Mouse (Mus musculus): Measurements from ENCODE around the gene Lrpprc. TPM values are rescaled to one million over a fixed set of nuclear protein-coding genes. Genes with fewer than 3 reads are reported as not detected.

Gene Lrpprc
- polyA plus RNA-seq, 1 experiment: 19.3 TPM

GRCm38 (mm10) chr17:84790043-84790442 is 546 bp downstream of the Lrpprc start:
- TF ChIP-seq MYOD1 (IDR thresholded peaks at IDR 0.05; ENCODE audit: control insufficient read depth, insufficient read length, low read depth) (no peak), MYOG (IDR thresholded peaks at IDR 0.05; ENCODE audit: control insufficient read depth, extremely low read depth, insufficient read length) (no peak), CTCF (IDR thresholded peaks at IDR 0.05; ENCODE audit: control insufficient read depth, insufficient read depth, insufficient read length) (no peak), CEBPB (IDR thresholded peaks at IDR 0.05; ENCODE audit: low read depth) (no peak), FOSL1 (IDR thresholded peaks at IDR 0.05; ENCODE audit: insufficient read depth, low read length, poor library complexity, severe bottlenecking) (no peak), USF1 (IDR thresholded peaks at IDR 0.05; ENCODE audit: low read depth) (no peak), MAX (IDR thresholded peaks at IDR 0.05) (no peak)
- Histone ChIP-seq H3K79me2 (ENCODE audit: control insufficient read depth, insufficient read depth) (peaks cover 54% of the 10 kb centered on the region), H3ac (ENCODE audit: control insufficient read depth, insufficient read length, low read depth) (peak overlapping the region; percentile 84), H3K79me3 (ENCODE audit: low read depth) (peaks cover 53% of the 10 kb centered on the region), H3K36me3 (ENCODE audit: control insufficient read depth, insufficient read depth) (peaks cover 12% of the 10 kb centered on the region), H3K27me3 (ENCODE audit: control insufficient read depth, insufficient read depth, insufficient read length) (no peaks in the 10 kb centered on the region), H3K4me3 (ENCODE audit: insufficient read depth, poor library complexity, severe bottlenecking) (peak overlapping the region; percentile 99)

- peaks cover 12% of the 10 kb centered on the region for H3K36me3 ChIP-seq (ENCODE audit: control insufficient read depth, insufficient read depth)
- peaks cover 68% of the 10 kb centered on the region for H3K79me3 ChIP-seq (ENCODE audit: low read depth)
- TF ChIP-seq USF1 (IDR thresholded peaks at IDR 0.05; ENCODE audit: low read depth) (no peak), MYOG (IDR thresholded peaks at IDR 0.05; ENCODE audit: control insufficient read depth, extremely low read depth, insufficient read length) (no peak), MYOD1 (IDR thresholded peaks at IDR 0.05; ENCODE audit: control insufficient read depth, insufficient read length, low read depth) (no peak), CTCF (IDR thresholded peaks at IDR 0.05; ENCODE audit: control insufficient read depth, insufficient read depth, insufficient read length) (no peak), CEBPB (IDR thresholded peaks at IDR 0.05; ENCODE audit: low read depth) (no peak), MAX (IDR thresholded peaks at IDR 0.05) (no peak), FOSL1 (IDR thresholded peaks at IDR 0.05; ENCODE audit: insufficient read depth, low read length, poor library complexity, severe bottlenecking) (no peak)
- no peaks in the 10 kb centered on the region for H3K27me3 ChIP-seq (ENCODE audit: control insufficient read depth, insufficient read depth, insufficient read length)
- no peak overlapping the region for H3ac ChIP-seq (ENCODE audit: control insufficient read depth, insufficient read length, low read depth)
- peaks cover 69% of the 10 kb centered on the region for H3K79me2 ChIP-seq (ENCODE audit: control insufficient read depth, insufficient read depth)
- H3K4me3 ChIP-seq (ENCODE audit: insufficient read depth, poor library complexity, severe bottlenecking): no peak overlapping the region
Observed at GRCm38 (mm10) chr17:84788376-84789125, 2.0 kb downstream of the Lrpprc start.

GRCm38 (mm10) chr17:84787477-84787876 is 3.1 kb downstream of the Lrpprc start:
- H3K79me3 ChIP-seq (ENCODE audit: low read depth): peaks cover 77% of the 10 kb centered on the region
- H3K36me3 ChIP-seq (ENCODE audit: control insufficient read depth, insufficient read depth): peaks cover 12% of the 10 kb centered on the region
- H3K4me3 ChIP-seq (ENCODE audit: insufficient read depth, poor library complexity, severe bottlenecking): no peak overlapping the region
- H3K27me3 ChIP-seq (ENCODE audit: control insufficient read depth, insufficient read depth, insufficient read length): no peaks in the 10 kb centered on the region
- peaks cover 80% of the 10 kb centered on the region for H3K79me2 ChIP-seq (ENCODE audit: control insufficient read depth, insufficient read depth)
- H3ac ChIP-seq (ENCODE audit: control insufficient read depth, insufficient read length, low read depth): no peak overlapping the region
- TF ChIP-seq MYOG (IDR thresholded peaks at IDR 0.05; ENCODE audit: control insufficient read depth, extremely low read depth, insufficient read length) (no peak), CTCF (IDR thresholded peaks at IDR 0.05; ENCODE audit: control insufficient read depth, insufficient read depth, insufficient read length) (no peak), USF1 (IDR thresholded peaks at IDR 0.05; ENCODE audit: low read depth) (no peak), CEBPB (IDR thresholded peaks at IDR 0.05; ENCODE audit: low read depth) (no peak), MAX (IDR thresholded peaks at IDR 0.05) (no peak), FOSL1 (IDR thresholded peaks at IDR 0.05; ENCODE audit: insufficient read depth, low read length, poor library complexity, severe bottlenecking) (no peak), MYOD1 (IDR thresholded peaks at IDR 0.05; ENCODE audit: control insufficient read depth, insufficient read length, low read depth) (no peak)

GRCm38 (mm10) chr17:84786911-84787310 is 3.7 kb downstream of the Lrpprc start:
- Histone ChIP-seq H3ac (ENCODE audit: control insufficient read depth, insufficient read length, low read depth) (no peak overlapping the region), H3K36me3 (ENCODE audit: control insufficient read depth, insufficient read depth) (peaks cover 14% of the 10 kb centered on the region), H3K79me2 (ENCODE audit: control insufficient read depth, insufficient read depth) (peaks cover 86% of the 10 kb centered on the region), H3K4me3 (ENCODE audit: insufficient read depth, poor library complexity, severe bottlenecking) (no peak overlapping the region), H3K79me3 (ENCODE audit: low read depth) (peaks cover 82% of the 10 kb centered on the region), H3K27me3 (ENCODE audit: control insufficient read depth, insufficient read depth, insufficient read length) (no peaks in the 10 kb centered on the region)
- TF ChIP-seq MYOD1 (IDR thresholded peaks at IDR 0.05; ENCODE audit: control insufficient read depth, insufficient read length, low read depth) (no peak), CEBPB (IDR thresholded peaks at IDR 0.05; ENCODE audit: low read depth) (no peak), CTCF (IDR thresholded peaks at IDR 0.05; ENCODE audit: control insufficient read depth, insufficient read depth, insufficient read length) (no peak), MYOG (IDR thresholded peaks at IDR 0.05; ENCODE audit: control insufficient read depth, extremely low read depth, insufficient read length) (no peak), FOSL1 (IDR thresholded peaks at IDR 0.05; ENCODE audit: insufficient read depth, low read length, poor library complexity, severe bottlenecking) (no peak), USF1 (IDR thresholded peaks at IDR 0.05; ENCODE audit: low read depth) (no peak), MAX (IDR thresholded peaks at IDR 0.05) (no peak)

- no peaks in the 10 kb centered on the region for H3K27me3 ChIP-seq (ENCODE audit: control insufficient read depth, insufficient read depth, insufficient read length)
- peaks cover 92% of the 10 kb centered on the region for H3K79me3 ChIP-seq (ENCODE audit: low read depth)
- H3K4me3 ChIP-seq (ENCODE audit: insufficient read depth, poor library complexity, severe bottlenecking): no peak overlapping the region
- peaks cover 29% of the 10 kb centered on the region for H3K36me3 ChIP-seq (ENCODE audit: control insufficient read depth, insufficient read depth)
- peaks cover 99% of the 10 kb centered on the region for H3K79me2 ChIP-seq (ENCODE audit: control insufficient read depth, insufficient read depth)
- no peak for TF ChIP-seq MYOG (IDR thresholded peaks at IDR 0.05; ENCODE audit: control insufficient read depth, extremely low read depth, insufficient read length)
- no peak for TF ChIP-seq MYOD1 (IDR thresholded peaks at IDR 0.05; ENCODE audit: control insufficient read depth, insufficient read length, low read depth)
- no peak for TF ChIP-seq MAX (IDR thresholded peaks at IDR 0.05)
- TF ChIP-seq USF1 (IDR thresholded peaks at IDR 0.05; ENCODE audit: low read depth): no peak
- no peak for TF ChIP-seq CTCF (IDR thresholded peaks at IDR 0.05; ENCODE audit: control insufficient read depth, insufficient read depth, insufficient read length)
- TF ChIP-seq CEBPB (IDR thresholded peaks at IDR 0.05; ENCODE audit: low read depth): no peak
- TF ChIP-seq FOSL1 (IDR thresholded peaks at IDR 0.05; ENCODE audit: insufficient read depth, low read length, poor library complexity, severe bottlenecking): no peak
- H3ac ChIP-seq (ENCODE audit: control insufficient read depth, insufficient read length, low read depth): no peak overlapping the region
Observed at GRCm38 (mm10) chr17:84785176-84785575, 5.4 kb downstream of the Lrpprc start.

Data from C2C12 (cell line).